Mouse (Mus musculus) CH12.LX (cell line): ENCODE measurements around the gene Duoxa1. TPM values are rescaled to one million over a fixed set of nuclear protein-coding genes. Genes with fewer than 3 reads are reported as not detected.

ENCODE experiments used
- DNase-seq: peaks from one replicate; pipeline ENCODE4 v3.0.0-alpha.2; 2013; ENCODE audit errors: extremely low read depth
- H3K27ac ChIP-seq: 2 replicates; pipeline ENCODE4 v1.5.1; 2012; ENCODE audit warnings: low read depth, mild to moderate bottlenecking, control low read depth, moderate library complexity; ENCODE audit not compliant: insufficient read depth
- H3K27me3 ChIP-seq: replicated peaks from 2 replicates; pipeline ENCODE3; 2012; ENCODE audit warnings: inconsistent platforms
- H3K36me3 ChIP-seq, 2 experiments: replicated peaks in 1 of 2; 2 replicates each; pipeline versions ENCODE3 to v1.6.1; 2012; ENCODE audit warnings: inconsistent platforms in 1 of 2, low read length in 1 of 2, mild to moderate bottlenecking in 1 of 2, mixed read lengths in 1 of 2, moderate library complexity in 1 of 2; ENCODE audit not compliant: control insufficient read depth in 1 of 2, insufficient read depth in 1 of 2
- H3K4me1 ChIP-seq, 2 experiments: 2 replicates each; pipeline ENCODE4 v1.6.1; 2012; ENCODE audit warnings: inconsistent platforms in 1 of 2, moderate library complexity in 1 of 2; ENCODE audit not compliant: insufficient read depth in 2 of 2, control insufficient read depth in 1 of 2
- H3K4me2 ChIP-seq: 2 replicates; pipeline ENCODE4 v1.6.1; 2012; ENCODE audit warnings: low read depth, mild to moderate bottlenecking, control low read depth; ENCODE audit not compliant: poor library complexity, insufficient read depth, severe bottlenecking
- H3K4me3 ChIP-seq, 3 experiments: fragments of 150-350 bp in 1 of 3; sonication (generic) in 1 of 3; replicated peaks in 1 of 3; 2 replicates each; pipeline versions ENCODE3 to v1.5.1; 2011 to 2012; ENCODE audit warnings: low read depth in 2 of 3, low read length in 2 of 3, mild to moderate bottlenecking in 2 of 3, moderate library complexity in 2 of 3, control low read depth in 1 of 3, improper control_type of control experiment in 1 of 3, inconsistent platforms in 1 of 3, mixed read lengths in 1 of 3; ENCODE audit not compliant: poor library complexity in 1 of 3
- H3K79me2 ChIP-seq: replicated peaks from 2 replicates; pipeline ENCODE4 v1.6.1; 2012; ENCODE audit warnings: mild to moderate bottlenecking, moderate library complexity; ENCODE audit not compliant: control insufficient read depth, poor library complexity, insufficient read depth, severe bottlenecking; ENCODE audit errors: extremely low read depth
- H3K9ac ChIP-seq: 2 replicates; pipeline ENCODE4 v1.6.1; 2012; ENCODE audit warnings: low read depth, mild to moderate bottlenecking, control low read depth, moderate library complexity; ENCODE audit not compliant: insufficient read depth
- H3K9me3 ChIP-seq: replicated peaks from 2 replicates; pipeline ENCODE3; 2012; ENCODE audit warnings: low read length, inconsistent platforms, mixed read lengths
- CHD1 ChIP-seq: IDR thresholded peaks from 2 replicates; pipeline ENCODE4 v1.6.1; 2012; ENCODE audit warnings: low read depth, low read length, improper control_type of control experiment, inconsistent platforms
- CHD2 ChIP-seq: IDR thresholded peaks from 2 replicates; pipeline ENCODE4 v1.6.1; 2011; ENCODE audit warnings: low read length, improper control_type of control experiment
- CTCF ChIP-seq, 2 experiments: IDR thresholded peaks in 1 of 2; conservative IDR thresholded peaks in 1 of 2; 2 replicates each; pipeline ENCODE4 v1.5.1; 2011 to 2012; ENCODE audit warnings: low read depth in 2 of 2, low read length in 2 of 2, improper control_type of control experiment in 1 of 2, inconsistent platforms in 1 of 2, mild to moderate bottlenecking in 1 of 2, moderate library complexity in 1 of 2
- E2F4 ChIP-seq: IDR thresholded peaks from 2 replicates; pipeline ENCODE4 v1.6.1; 2011; ENCODE audit warnings: low read depth, low read length, improper control_type of control experiment; ENCODE audit not compliant: insufficient replicate concordance
- EP300 ChIP-seq: IDR thresholded peaks from 2 replicates; pipeline ENCODE4 v1.6.1; 2011; ENCODE audit warnings: low read length, improper control_type of control experiment
- ETS1 ChIP-seq: conservative IDR thresholded peaks from 2 replicates; pipeline ENCODE4 v1.6.1; 2012; ENCODE audit warnings: low read depth, mild to moderate bottlenecking, inconsistent platforms, low read length, improper control_type of control experiment, moderate library complexity
- GABPA ChIP-seq: IDR thresholded peaks from 2 replicates; pipeline ENCODE4 v1.6.1; 2012; ENCODE audit warnings: low read depth, low read length, improper control_type of control experiment, inconsistent platforms; ENCODE audit not compliant: insufficient replicate concordance
- JUN ChIP-seq: IDR thresholded peaks from 2 replicates; pipeline ENCODE4 v1.6.1; 2011; ENCODE audit warnings: low read depth, mild to moderate bottlenecking, low read length, improper control_type of control experiment, moderate library complexity; ENCODE audit not compliant: insufficient read depth
- KAT2A ChIP-seq: IDR thresholded peaks from 2 replicates; pipeline ENCODE4 v1.6.1; 2012; ENCODE audit warnings: low read length, improper control_type of control experiment, inconsistent platforms; ENCODE audit not compliant: insufficient replicate concordance
- MAFK ChIP-seq: IDR thresholded peaks from 2 replicates; pipeline ENCODE4 v1.6.1; 2011; ENCODE audit warnings: low read length, improper control_type of control experiment; ENCODE audit not compliant: insufficient replicate concordance
- MAX ChIP-seq: IDR thresholded peaks from 2 replicates; pipeline ENCODE4 v1.6.1; 2011; ENCODE audit warnings: low read length, improper control_type of control experiment
- MXI1 ChIP-seq: IDR thresholded peaks from 2 replicates; pipeline ENCODE4 v1.6.1; 2011; ENCODE audit warnings: mild to moderate bottlenecking, low read depth, low read length, improper control_type of control experiment
- MYC ChIP-seq: IDR thresholded peaks from 2 replicates; pipeline ENCODE4 v1.6.1; 2011; ENCODE audit warnings: low read depth, mild to moderate bottlenecking, improper control_type of control experiment, low read length
- NELFE ChIP-seq: IDR thresholded peaks from 2 replicates; pipeline ENCODE4 v1.6.1; 2011; ENCODE audit warnings: low read depth, low read length, improper control_type of control experiment
- NRF1 ChIP-seq: IDR thresholded peaks from 2 replicates; pipeline ENCODE4 v1.6.1; 2014; ENCODE audit warnings: low read depth, mild to moderate bottlenecking, inconsistent platforms, low read length, improper control_type of control experiment, moderate library complexity
- POLR2AphosphoS2 ChIP-seq: IDR thresholded peaks from 2 replicates; pipeline ENCODE4 v1.6.1; 2011; ENCODE audit warnings: low read depth, low read length, improper control_type of control experiment
- SMC3 ChIP-seq: IDR thresholded peaks from 2 replicates; pipeline ENCODE4 v1.6.1; 2011; ENCODE audit warnings: low read depth, low read length, improper control_type of control experiment
- USF2 ChIP-seq: conservative IDR thresholded peaks from 2 replicates; pipeline ENCODE4 v1.6.1; 2011; ENCODE audit warnings: low read depth, low read length, improper control_type of control experiment
- ZC3H11A ChIP-seq: IDR thresholded peaks from 2 replicates; pipeline ENCODE4 v1.6.1; 2012; ENCODE audit warnings: low read depth, mild to moderate bottlenecking, inconsistent platforms, low read length, improper control_type of control experiment
- ZKSCAN1 ChIP-seq: IDR thresholded peaks from 2 replicates; pipeline ENCODE4 v1.6.1; 2012; ENCODE audit warnings: low read depth, inconsistent platforms, low read length, improper control_type of control experiment, borderline replicate concordance
- dilution Hi-C: fragments of 300-500 bp; cut with MboI; formaldehyde crosslinking; loops from 2 replicates; pipeline ENCODE4 v1.14.3; 2020; ENCODE audit warnings: low sequenced_read_pairs; ENCODE audit not compliant: extremely low pct_unique_long_range_greater_than_20kb, extremely low pct_ligation_motif_present
- in situ Hi-C: fragments of 300-500 bp; cut with MboI; formaldehyde crosslinking; loops from 3 replicates; pipeline ENCODE4 v1.14.3; 2019; ENCODE audit warnings: low sequenced_read_pairs, low pct_ligation_motif_present, low pct_unique_long_range_greater_than_20kb, mixed read lengths
- polyA plus RNA-seq: library from polyadenylated mRNA; unstranded; fragments of >175 nt; gene quantifications from 2 replicates; pipeline ENCODE4 v1.2.1, GENCODE M21; 2012; ENCODE audit warnings: low read depth; ENCODE audit not compliant: insufficient read length
- total RNA-seq, 2 experiments: library from RNA; depleted of rRNA; stranded (reverse); fragments of 300-350 nt in 1 of 2; fragments of >200 nt in 1 of 2; gene quantifications; 2 replicates each; pipeline ENCODE4 v1.2.3; 2012 to 2014

Gene Duoxa1
- total and polyA plus RNA-seq, 3 experiments: not detected

DNA sequence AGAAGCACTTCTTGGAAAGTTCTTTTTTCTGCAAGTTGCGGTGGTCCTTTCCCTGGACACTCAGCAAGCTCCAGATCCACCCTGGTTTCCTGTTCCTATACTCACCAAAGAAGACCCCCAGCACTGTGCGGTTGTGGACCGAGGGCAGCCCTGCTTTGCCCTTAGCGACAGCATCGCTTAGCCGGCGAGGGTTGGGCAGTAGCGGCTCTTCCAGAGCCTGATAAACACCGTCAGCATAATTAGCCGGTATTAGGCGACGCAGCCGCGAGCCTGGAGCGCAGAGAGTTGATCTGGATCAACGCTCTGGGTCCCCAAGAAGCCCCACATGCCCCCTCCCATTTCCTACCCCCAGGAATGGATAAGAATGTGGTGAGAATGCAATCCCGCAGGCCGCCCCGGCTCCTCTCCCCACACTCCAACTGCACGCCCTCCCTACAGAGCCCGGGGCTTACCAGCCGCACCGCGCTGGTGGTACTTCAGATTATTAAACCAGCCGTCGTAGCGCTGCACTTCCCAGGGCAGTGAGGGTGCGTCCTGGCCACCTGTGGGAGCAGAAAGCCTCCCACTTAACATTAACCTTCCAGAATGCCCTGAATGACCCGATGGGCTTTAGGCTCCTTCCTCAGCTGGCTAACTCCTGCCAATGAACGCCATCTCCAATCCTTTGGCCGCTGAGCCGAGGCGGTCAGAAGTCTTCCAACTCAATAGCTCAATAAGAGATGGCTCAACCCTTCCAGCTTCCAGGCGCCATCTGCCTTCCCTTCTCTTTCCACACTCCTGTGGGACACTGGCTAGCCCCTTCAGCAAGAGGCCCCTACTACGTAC is 16.0 kb downstream of the Duoxa1 start:
- H3K9ac ChIP-seq: no peak overlapping the region
- no peaks in the 10 kb centered on the region for H3K36me3 ChIP-seq
- no peaks in the 10 kb centered on the region for H3K79me2 ChIP-seq
- in situ Hi-C loops: loop anchor here (5.0 kb wide), 1 partner anchor 105 kb away; no protein-coding TSS in a partner anchor
- H3K4me3 ChIP-seq: no peak overlapping the region
- peaks cover 4% of the 10 kb centered on the region for H3K9me3 ChIP-seq
- DNase-seq: no peak
- dilution Hi-C loops: no loop called here
- no peaks in the 10 kb centered on the region for H3K4me1 ChIP-seq
- H3K27me3 ChIP-seq: peaks cover 12% of the 10 kb centered on the region
- TF ChIP-seq MAX (no peak), ZC3H11A (no peak), USF2 (no peak), CHD2 (no peak), MXI1 (no peak), EP300 (no peak), ETS1 (no peak), NELFE (no peak), KAT2A (no peak), JUN (no peak), MYC (no peak), E2F4 (no peak), CHD1 (no peak), GABPA (no peak), NRF1 (no peak), CTCF (conservative IDR thresholded peaks at IDR 0.05 in 1 of 2, IDR thresholded peaks at IDR 0.05 in 1 of 2; ENCODE audit: low read depth in 2 of 2, low read length in 2 of 2) (no peak), MAFK (no peak), POLR2AphosphoS2 (no peak)
- H3K27ac ChIP-seq: no peak overlapping the region
- no peak overlapping the region for H3K4me2 ChIP-seq

DNA sequence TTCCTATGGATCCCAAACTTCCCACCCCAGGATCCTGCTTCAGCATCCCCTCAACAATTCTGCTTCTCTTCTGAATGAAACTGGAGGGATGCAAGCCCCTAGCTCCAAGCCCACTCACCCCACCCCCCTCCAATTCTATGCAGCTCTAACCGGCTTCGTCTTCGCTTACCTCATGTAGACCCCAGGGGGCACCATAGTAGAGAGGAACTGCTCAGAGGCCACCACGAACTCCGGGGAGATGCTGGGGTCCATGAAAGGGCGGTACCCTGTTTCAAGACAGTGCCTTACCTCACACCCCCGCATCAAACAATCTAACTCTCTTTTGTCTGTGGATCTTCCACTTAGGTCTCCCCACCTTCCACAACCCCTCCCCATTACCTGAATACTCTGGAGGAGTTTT is 18.6 kb downstream of the Duoxa1 start:
- Histone ChIP-seq H3K9ac (no peak overlapping the region), H3K4me3 (no peak overlapping the region), H3K27ac (no peak overlapping the region), H3K9me3 (peaks cover 4% of the 10 kb centered on the region), H3K27me3 (peaks cover 9% of the 10 kb centered on the region), H3K4me1 (peaks cover 0 to 2% of the 10 kb centered on the region in 2 experiments; a peak in 1 of 4 replicates), H3K4me2 (peak overlapping the region; percentile 7; the same call in 1 of the 2 replicates), H3K79me2 (no peaks in the 10 kb centered on the region), H3K36me3 (no peaks in the 10 kb centered on the region)
- TF ChIP-seq ETS1 (no peak), MXI1 (no peak), SMC3 (peak; percentile 16; the same call in 1 of the 2 replicates), NRF1 (no peak), ZKSCAN1 (no peak), E2F4 (no peak), CTCF (conservative IDR thresholded peaks at IDR 0.05 in 1 of 2, IDR thresholded peaks at IDR 0.05 in 1 of 2; ENCODE audit: low read depth in 2 of 2, low read length in 2 of 2) (peak in 1 of 2 experiments; percentile 39; a peak in 2 of 4 replicates)
- DNase-seq: no peak
- in situ Hi-C loops (loop anchor here (5.0 kb wide), 1 partner anchor 103 kb away; no protein-coding TSS in a partner anchor), dilution Hi-C loops (no loop called here)
